Mouse (Mus musculus) limb, embryonic 14.5 days (tissue): ENCODE data around the gene Lbhd2. TPM values are rescaled to one million over a fixed set of nuclear protein-coding genes. Genes with fewer than 3 reads are reported as not detected.

Experiments used
- ATAC-seq: fragments of 200-750 bp; cut with Nextera tagmentation; 2 replicates; pipeline ENCODE4 v1.8.0; 2017; ENCODE audit warnings: low read depth, moderate number of reproducible peaks, moderate TSS enrichment; ENCODE audit not compliant: low FRiP score
- DNase-seq: peaks from one replicate; pipeline ENCODE4 v3.0.0-alpha.2; 2015; ENCODE audit warnings: low spot score
- H3K27ac ChIP-seq: fragments of 300-500 bp; sonication (generic); replicated peaks from 2 replicates; pipeline ENCODE4 v1.5.1; 2014; ENCODE audit warnings: low read depth, mild to moderate bottlenecking, low read length, moderate library complexity, mixed read lengths
- H3K27me3 ChIP-seq: fragments of 300-500 bp; sonication (generic); 2 replicates; pipeline ENCODE4 v1.6.1; 2014; ENCODE audit warnings: low read length, mixed read lengths; ENCODE audit not compliant: control insufficient read depth, insufficient read depth
- H3K36me3 ChIP-seq: fragments of 300-500 bp; sonication (generic); 2 replicates; pipeline ENCODE4 v1.6.1; 2014; ENCODE audit warnings: mild to moderate bottlenecking, low read length, moderate library complexity, mixed read lengths; ENCODE audit not compliant: control insufficient read depth, insufficient read depth
- H3K4me1 ChIP-seq: fragments of 300-500 bp; sonication (generic); 2 replicates; pipeline ENCODE4 v1.6.1; 2014; ENCODE audit warnings: antibody characterized with exemption, low read length, mixed read lengths; ENCODE audit not compliant: control insufficient read depth, insufficient read depth
- H3K4me2 ChIP-seq: fragments of 300-500 bp; sonication (generic); replicated peaks from 2 replicates; pipeline ENCODE4 v1.6.1; 2014; ENCODE audit warnings: low read depth, mild to moderate bottlenecking, low read length, moderate library complexity; ENCODE audit not compliant: severe bottlenecking
- H3K4me3 ChIP-seq: fragments of 300-500 bp; sonication (generic); replicated peaks from 2 replicates; pipeline ENCODE4 v1.5.1; 2014; ENCODE audit warnings: low read length
- H3K9ac ChIP-seq: fragments of 300-500 bp; sonication (generic); 2 replicates; pipeline ENCODE4 v1.6.1; 2014; ENCODE audit warnings: mild to moderate bottlenecking, low read depth, low read length, moderate library complexity; ENCODE audit not compliant: severe bottlenecking
- H3K9me3 ChIP-seq: fragments of 300-500 bp; sonication (generic); 2 replicates; pipeline ENCODE4 v1.6.1; 2016; ENCODE audit warnings: low read length; ENCODE audit not compliant: control insufficient read depth
- POLR2A ChIP-seq: fragments of 200-500 bp; IDR thresholded peaks from 2 replicates; pipeline ENCODE4 v1.8.0; 2012; ENCODE audit warnings: inconsistent platforms, mild to moderate bottlenecking, moderate library complexity, borderline replicate concordance; ENCODE audit not compliant: insufficient read depth, insufficient read length; ENCODE audit errors: extremely low read depth
- WGBS: fragments of 180-500 bp; shearing (Covaris S2); extraction: QIAGEN DNeasy Blood & Tissue Kit; methylation state at CpG from one replicate; pipeline ENCODE4 v1.1.7; 2014; 5-methylcytosine and 5-hydroxymethylcytosine counted together
- polyA plus RNA-seq, 2 experiments: library from polyadenylated mRNA; depleted of rRNA in 1 of 2; stranded (reverse) in 1 of 2; unstranded in 1 of 2; fragments of >200 nt; fragmentation: Nextera tagmentation in 1 of 2; extraction: Ambion mirVana in 1 of 2; gene quantifications; 2 replicates each; pipeline versions ENCODE4 v1.2.1 to v1.2.3; 2012 to 2014

Gene Lbhd2
- polyA plus RNA-seq, 2 experiments: 11.0 to 19.2 TPM

GRCm38 (mm10) chr12:111428961-111429911 lies 22.6 kb downstream of the Lbhd2 start:
- DNase-seq (peak; percentile 54), ATAC-seq (peak; percentile 35; the same call in 1 of the 2 replicates)
- no peaks in the 10 kb centered on the region for H3K36me3 ChIP-seq

GRCm38 (mm10) chr12:111430049-111430867 lies 23.6 kb downstream of the Lbhd2 start:
- Histone ChIP-seq H3K4me3 (peak overlapping the region; percentile 36), H3K27me3 (peaks cover 62% of the 10 kb centered on the region), H3K9me3 (no peaks in the 10 kb centered on the region), H3K4me1 (peaks cover 35% of the 10 kb centered on the region), H3K9ac (peak overlapping the region; percentile 34; the same call in 1 of the 2 replicates), H3K36me3 (no peaks in the 10 kb centered on the region), H3K27ac (no peak overlapping the region), H3K4me2 (peak overlapping the region; percentile 65)
- 12% methylated on average over 20 of the region's 27 CpGs for WGBS
- TF ChIP-seq POLR2A: no peak
- DNase-seq (no peak), ATAC-seq (no peak)

More at GRCm38 (mm10) chr12:111428961-111429911, 22.6 kb downstream of the Lbhd2 start:
- 3% methylated on average over 40 of the region's 40 CpGs for WGBS
- peak overlapping the region; percentile 36 for H3K4me3 ChIP-seq
- peak overlapping the region; percentile 65 for H3K4me2 ChIP-seq
- TF ChIP-seq POLR2A: no peak
- peak overlapping the region; percentile 52 for H3K9ac ChIP-seq
- no peak overlapping the region for H3K27ac ChIP-seq
- no peaks in the 10 kb centered on the region for H3K9me3 ChIP-seq
- peaks cover 72% of the 10 kb centered on the region for H3K27me3 ChIP-seq
- peaks cover 35% of the 10 kb centered on the region for H3K4me1 ChIP-seq

- no peak for DNase-seq
- no peaks in the 10 kb centered on the region for H3K36me3 ChIP-seq
- ATAC-seq: no peak
- no peak overlapping the region for H3K4me3 ChIP-seq
- no peak for TF ChIP-seq POLR2A
- H3K27ac ChIP-seq: no peak overlapping the region
- no peak overlapping the region for H3K9ac ChIP-seq
- peaks cover 54% of the 10 kb centered on the region for H3K27me3 ChIP-seq
- H3K4me1 ChIP-seq: peaks cover 35% of the 10 kb centered on the region
- WGBS: 19% methylated on average over 14 of the region's 14 CpGs
- H3K9me3 ChIP-seq: no peaks in the 10 kb centered on the region
- no peak overlapping the region for H3K4me2 ChIP-seq
Observed at GRCm38 (mm10) chr12:111430868-111431817, 24.5 kb downstream of the Lbhd2 start.

- no peak for DNase-seq
Observed at GRCm38 (mm10) chr12:111432097-111432496, 25.5 kb downstream of the Lbhd2 start.

More at GRCm38 (mm10) chr12:111432097-111432496, 25.5 kb downstream of the Lbhd2 start:
- 30% methylated on average over 4 of the region's 4 CpGs for WGBS
- Histone ChIP-seq H3K36me3 (no peaks in the 10 kb centered on the region), H3K27me3 (peaks cover 52% of the 10 kb centered on the region), H3K4me1 (peaks cover 32% of the 10 kb centered on the region), H3K9ac (no peak overlapping the region), H3K4me2 (no peak overlapping the region), H3K4me3 (no peak overlapping the region), H3K27ac (no peak overlapping the region), H3K9me3 (no peaks in the 10 kb centered on the region)
- no peak for ATAC-seq
- TF ChIP-seq POLR2A: no peak
